In the genomic region with DNA sequence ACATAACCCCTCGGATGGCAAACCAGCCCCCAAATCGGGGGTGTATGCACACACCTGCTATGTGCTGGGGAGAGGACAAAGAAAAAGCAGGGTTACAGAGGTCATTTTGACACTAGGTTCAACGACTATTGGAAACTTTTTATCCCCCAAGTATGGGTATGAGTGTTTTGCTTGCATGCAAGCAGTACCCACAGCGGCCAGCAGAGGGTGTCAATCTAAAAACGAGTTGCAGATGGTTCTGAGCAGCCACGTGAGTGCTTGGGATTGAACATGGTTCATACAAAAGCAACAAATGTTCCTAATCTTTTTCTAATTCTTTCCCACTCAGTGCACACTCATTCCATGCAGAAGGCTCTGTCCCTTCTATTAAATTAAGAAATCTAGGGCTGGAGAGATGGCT, we compare ENCODE assay signal across 8 mouse cellular contexts. TPM values are rescaled to one million over a fixed set of nuclear protein-coding genes. Genes with fewer than 3 reads are reported as not detected.
DNase-seq lines count a peak whose midpoint lies in the region; ATAC-seq and TF ChIP-seq lines count a peak whose summit lies in the region.

No protein-coding gene starts in this region.

- peaks cover 5% of the 10 kb centered on the region for H3K79me2 ChIP-seq in CH12.LX (replicated peaks; ENCODE audit: control insufficient read depth, extremely low read depth, insufficient read depth, poor library complexity, severe bottlenecking)

- DNase-seq in heart, adult 18-20 months = peak; percentile 59 to 88
- peak; percentile 86 for DNase-seq in CH12.LX (ENCODE audit: extremely low read depth)
- DNase-seq in c-Kit-negative CD71-positive TER-119-positive erythroid progenitor cells, embryonic 14.5 days (ENCODE audit: low read depth, low spot score) = peak; percentile 52
- peak; percentile 34 to 44 for DNase-seq in frontal cortex, postnatal 14 days (ENCODE audit: low spot score in 2 of 2)
- DNase-seq in kidney, postnatal 36 days = peak; percentile 70 to 91
- DNase-seq in testis, postnatal 10 days (ENCODE audit: low spot score) = peak; percentile 91

- peaks cover 8% of the 10 kb centered on the region; the same call in 1 of the 2 replicates for H3K36me3 ChIP-seq in heart, embryonic 11.5 days (ENCODE audit: control insufficient read depth, insufficient read depth, low read length)
- H3K36me3 ChIP-seq in CH12.LX (replicated peaks in 1 of 2; ENCODE audit: control insufficient read depth in 1 of 2, insufficient read depth in 1 of 2, low read length in 1 of 2) = peaks cover 23 to 49% of the 10 kb centered on the region in 2 experiments

- WGBS in heart, embryonic 11.5 days (ENCODE audit: insufficient replicate concordance) = 35% methylated on average over 6 of the region's 6 CpGs

- H3K27me3 ChIP-seq in heart, embryonic 11.5 days (ENCODE audit: control insufficient read depth, insufficient read depth, low read length) = no peaks in the 10 kb centered on the region
- H3K27me3 ChIP-seq in CH12.LX (replicated peaks) = no peaks in the 10 kb centered on the region

- TF ChIP-seq RAD21 in CH12.LX (IDR thresholded peaks at IDR 0.05; ENCODE audit: low read depth, low read length) = peak; percentile 37

- in situ Hi-C loops in CH12.LX (cut with MboI; ENCODE audit: low pct_ligation_motif_present, low pct_unique_long_range_greater_than_20kb, low sequenced_read_pairs) = no loop called here

- dilution Hi-C loops in CH12.LX (cut with MboI; ENCODE audit: extremely low pct_ligation_motif_present, extremely low pct_unique_long_range_greater_than_20kb, low sequenced_read_pairs) = no loop called here

- 0 out of 2 replicates have a peak, but pooled peaks cover 2% of the 10 kb centered on the region for H3K4me1 ChIP-seq in heart, embryonic 11.5 days (ENCODE audit: control insufficient read depth, insufficient read depth, low read length)
- peaks cover 0 to 13% of the 10 kb centered on the region in 2 experiments; a peak in 2 of 4 replicates for H3K4me1 ChIP-seq in CH12.LX (ENCODE audit: control insufficient read depth in 1 of 2, insufficient read depth in 2 of 2)

- H3K9me3 ChIP-seq in heart, embryonic 11.5 days (replicated peaks; ENCODE audit: control insufficient read depth, low read length) = no peaks in the 10 kb centered on the region
- no peaks in the 10 kb centered on the region for H3K9me3 ChIP-seq in CH12.LX (replicated peaks; ENCODE audit: low read length)

- H3K4me3 ChIP-seq in heart, embryonic 11.5 days (ENCODE audit: low read depth, low read length) = no peak overlapping the region
- no peak overlapping the region for H3K4me3 ChIP-seq in CH12.LX (replicated peaks in 1 of 3; ENCODE audit: low read depth in 2 of 3, low read length in 2 of 3, poor library complexity in 1 of 3)

- TF ChIP-seq EP300 in CH12.LX (IDR thresholded peaks at IDR 0.05; ENCODE audit: low read length) = peak; percentile 49; the same call in 1 of the 2 replicates

- no peak overlapping the region for H3K4me2 ChIP-seq in heart, embryonic 11.5 days
- no peak overlapping the region for H3K4me2 ChIP-seq in CH12.LX (ENCODE audit: insufficient read depth, low read depth, poor library complexity, severe bottlenecking)

- no peak overlapping the region for H3K9ac ChIP-seq in heart, embryonic 11.5 days (ENCODE audit: low read depth, low read length)
- no peak overlapping the region for H3K9ac ChIP-seq in CH12.LX (ENCODE audit: insufficient read depth, low read depth)

- no peak for ATAC-seq in heart, embryonic 11.5 days (replicated peaks; ENCODE audit: insufficient number of reproducible peaks, low FRiP score, low TSS enrichment)
- peak; percentile 52 for ATAC-seq in megakaryocyte progenitor cell, adult 5-6 weeks (replicated peaks; ENCODE audit: poor library complexity)

- no peak overlapping the region for H3K27ac ChIP-seq in heart, embryonic 11.5 days (ENCODE audit: low read depth, low read length)
- H3K27ac ChIP-seq in CH12.LX (ENCODE audit: insufficient read depth, low read depth) = peak overlapping the region; percentile 17; the same call in 1 of the 2 replicates

- peak; percentile 83 to 98 for TF ChIP-seq CTCF in CH12.LX (conservative IDR thresholded peaks at IDR 0.05 in 1 of 2, IDR thresholded peaks at IDR 0.05 in 1 of 2; ENCODE audit: low read depth in 2 of 2, low read length in 2 of 2)

- TF ChIP-seq POLR2A in CH12.LX (IDR thresholded peaks at IDR 0.05; ENCODE audit: low read depth, low read length) = no peak

TF ChIP-seq in CH12.LX, 34 proteins besides CTCF, POLR2A, EP300 and RAD21 (continues in another document):
- TF ChIP-seq MAFK (IDR thresholded peaks at IDR 0.05; ENCODE audit: insufficient replicate concordance, low read length) (0 out of 2 replicates have a peak, but pooled peaks have one; percentile 12), E2F4 (IDR thresholded peaks at IDR 0.05; ENCODE audit: insufficient replicate concordance, low read depth, low read length) (no peak), IRF4 (IDR thresholded peaks at IDR 0.05; ENCODE audit: low read depth, low read length) (peak; percentile 78), GABPA (IDR thresholded peaks at IDR 0.05; ENCODE audit: insufficient replicate concordance, low read depth, low read length) (no peak), PAX5 (IDR thresholded peaks at IDR 0.05; ENCODE audit: low read length) (no peak), JUN (IDR thresholded peaks at IDR 0.05; ENCODE audit: insufficient read depth, low read depth, low read length) (peak; percentile 44; the same call in 1 of the 2 replicates), NRF1 (IDR thresholded peaks at IDR 0.05; ENCODE audit: low read depth, low read length) (no peak), CHD1 (IDR thresholded peaks at IDR 0.05; ENCODE audit: low read depth, low read length) (no peak), USF2 (conservative IDR thresholded peaks at IDR 0.05; ENCODE audit: low read depth, low read length) (no peak; the same call in 1 of the 2 replicates), KAT2A (IDR thresholded peaks at IDR 0.05; ENCODE audit: insufficient replicate concordance, low read length) (no peak), ZC3H11A (IDR thresholded peaks at IDR 0.05; ENCODE audit: low read depth, low read length) (no peak), HCFC1 (IDR thresholded peaks at IDR 0.05; ENCODE audit: low read depth, low read length) (no peak; the same call in 1 of the 2 replicates), ZNF384 (IDR thresholded peaks at IDR 0.05; ENCODE audit: low read depth, low read length) (no peak), MEF2A (IDR thresholded peaks at IDR 0.05; ENCODE audit: borderline replicate concordance, low read depth, low read length) (no peak), TBP (conservative IDR thresholded peaks at IDR 0.05; ENCODE audit: low read depth, low read length) (no peak), SMC3 (IDR thresholded peaks at IDR 0.05; ENCODE audit: low read depth, low read length) (peak; percentile 72), UBTF (IDR thresholded peaks at IDR 0.05; ENCODE audit: low read depth, low read length) (no peak), MXI1 (IDR thresholded peaks at IDR 0.05; ENCODE audit: low read depth, low read length) (peak; percentile 88), CHD2 (IDR thresholded peaks at IDR 0.05; ENCODE audit: low read length) (no peak), ELF1 (IDR thresholded peaks at IDR 0.05; ENCODE audit: low read depth, low read length) (0 out of 2 replicates have a peak, but pooled peaks have one; percentile 13), RCOR1 (conservative IDR thresholded peaks at IDR 0.05; ENCODE audit: low read depth, low read length) (0 out of 2 replicates have a peak, but pooled peaks have one; percentile 28), SIN3A (IDR thresholded peaks at IDR 0.05; ENCODE audit: low read length) (peak; percentile 59; the same call in 1 of the 2 replicates)

RNA-seq across cellular contexts. Expression of a gene that starts 4.4 kb away (rescaled TPM):
- total RNA-seq in heart, adult 18-20 months (2021) = 10 to 100 TPM; 55.3 to 55.9 TPM
- 25.5 and 29.1 TPM in 2 replicates for polyA plus RNA-seq in heart, embryonic 11.5 days (2014; fragmentation: Nextera tagmentation; extraction: Ambion mirVana)
- total RNA-seq in CH12.LX (2012; rRNA removed) = 10.0 and 10.5 TPM in 2 replicates
- total RNA-seq in CH12.LX (2014; rRNA removed) = 28.2 and 32.1 TPM in 2 replicates
- 15.4 and 15.5 TPM in 2 replicates for polyA plus RNA-seq in CH12.LX (2012; ENCODE audit: insufficient read length, low read depth)
- total RNA-seq in megakaryocyte progenitor cell, adult 5-6 weeks (2015) = 36.9 and 44.9 TPM in 2 replicates
- 19.8 and 23.0 TPM in 2 replicates for total RNA-seq in megakaryocyte progenitor cell, adult 5-6 weeks (2017)

RNA-seq across cellular contexts. Expression of a gene that starts 4.5 kb away (rescaled TPM):
- total RNA-seq in heart, adult 18-20 months (2021) = 1 to 10 TPM; 4.3 to 5.4 TPM
- 16.3 and 21.0 TPM in 2 replicates for polyA plus RNA-seq in heart, embryonic 11.5 days (2014; fragmentation: Nextera tagmentation; extraction: Ambion mirVana)
- total RNA-seq in CH12.LX (2012; rRNA removed) (15.3 and 19.9 TPM in 2 replicates), CH12.LX (2014; rRNA removed) (18.1 and 20.2 TPM in 2 replicates)
- polyA plus RNA-seq in CH12.LX (2012; ENCODE audit: insufficient read length, low read depth) = 27.6 and 27.9 TPM in 2 replicates
- total RNA-seq in megakaryocyte progenitor cell, adult 5-6 weeks (2015) = 35.5 and 56.1 TPM in 2 replicates
- total RNA-seq in megakaryocyte progenitor cell, adult 5-6 weeks (2017) = 12.0 and 17.6 TPM in 2 replicates

RNA-seq across cellular contexts. Expression of a gene that starts 16.9 kb away (rescaled TPM):
- 1 to 10 TPM; 1.9 to 2.0 TPM for total RNA-seq in heart, adult 18-20 months (2021)
- 3.2 and 4.6 TPM in 2 replicates for polyA plus RNA-seq in heart, embryonic 11.5 days (2014; fragmentation: Nextera tagmentation; extraction: Ambion mirVana)
- total RNA-seq in CH12.LX (2012; rRNA removed) (5.6 and 7.0 TPM in 2 replicates), CH12.LX (2014; rRNA removed) (5.4 and 5.8 TPM in 2 replicates)
- polyA plus RNA-seq in CH12.LX (2012; ENCODE audit: insufficient read length, low read depth) = 3.5 and 4.8 TPM in 2 replicates
- 9.2 and 12.6 TPM in 2 replicates for total RNA-seq in megakaryocyte progenitor cell, adult 5-6 weeks (2015)
- total RNA-seq in megakaryocyte progenitor cell, adult 5-6 weeks (2017) = 6.7 and 7.1 TPM in 2 replicates

RNA-seq across cellular contexts. Expression of a gene that starts 18.5 kb away (rescaled TPM):
- 100 to 1,000 TPM; 463 to 542 TPM for total RNA-seq in heart, adult 18-20 months (2021)
- 1,014 and 1,024 TPM in 2 replicates for polyA plus RNA-seq in heart, embryonic 11.5 days (2014; fragmentation: Nextera tagmentation; extraction: Ambion mirVana)
- total RNA-seq in CH12.LX (2012; rRNA removed) = 269 and 378 TPM in 2 replicates
- 1,274 and 1,469 TPM in 2 replicates for total RNA-seq in CH12.LX (2014; rRNA removed)
- 934 and 1,078 TPM in 2 replicates for polyA plus RNA-seq in CH12.LX (2012; ENCODE audit: insufficient read length, low read depth)
- 400 and 435 TPM in 2 replicates for total RNA-seq in megakaryocyte progenitor cell, adult 5-6 weeks (2015)
- 254 and 304 TPM in 2 replicates for total RNA-seq in megakaryocyte progenitor cell, adult 5-6 weeks (2017)

RNA-seq across cellular contexts. Expression of a gene that starts 52.3 kb away (rescaled TPM):
- total RNA-seq in heart, adult 18-20 months (2021) = 100 to 1,000 TPM; 310 to 328 TPM
- polyA plus RNA-seq in heart, embryonic 11.5 days (2014; fragmentation: Nextera tagmentation; extraction: Ambion mirVana) = 645 and 676 TPM in 2 replicates
- total RNA-seq in CH12.LX (2012; rRNA removed) (347 and 373 TPM in 2 replicates), CH12.LX (2014; rRNA removed) (517 and 533 TPM in 2 replicates)
- 450 and 470 TPM in 2 replicates for polyA plus RNA-seq in CH12.LX (2012; ENCODE audit: insufficient read length, low read depth)
- 370 and 377 TPM in 2 replicates for total RNA-seq in megakaryocyte progenitor cell, adult 5-6 weeks (2015)
- 591 and 829 TPM in 2 replicates for total RNA-seq in megakaryocyte progenitor cell, adult 5-6 weeks (2017)

Comparison
In these comparisons a context has a peak if more than half of its experiments do, and no peak if none do; other contexts are left out.
1. DNase-seq: peak in every context shown above with its lines; median percentile 91 in testis, postnatal 10 days; 86 in CH12.LX; 80 in kidney, postnatal 36 days; 74 in heart, adult 18-20 months; 52 in c-Kit-negative CD71-positive TER-119-positive erythroid progenitor cells, embryonic 14.5 days; 39 in frontal cortex, postnatal 14 days.